Mouse (Mus musculus) heart, adult 2 months (tissue): ENCODE measurements around the gene Dcbld2.

Experiments
- CTCF ChIP-seq: fragments of 200-600 bp; IDR thresholded peaks from 2 replicates; pipeline ENCODE4 v1.8.1; 2022; ENCODE audit warnings: antibody characterized with exemption, mild to moderate bottlenecking, moderate library complexity
- POLR2A ChIP-seq: fragments of 200-500 bp; IDR thresholded peaks from 2 replicates; pipeline ENCODE4 v1.6.1; 2011; ENCODE audit warnings: mild to moderate bottlenecking, low read depth, low read length, control low read depth; ENCODE audit not compliant: insufficient read depth

- no peak for TF ChIP-seq POLR2A
- no peak for TF ChIP-seq CTCF
Observed at GRCm38 (mm10) chr16:58405271-58405670, 3.0 kb upstream of the Dcbld2 start.
